Mouse (Mus musculus) ES-Bruce4 (cell line): ENCODE measurements around the gene Prdm16. TPM values are rescaled to one million over a fixed set of nuclear protein-coding genes. Genes with fewer than 3 reads are reported as not detected.

Experiments
- H3K27ac ChIP-seq: 2 replicates; pipeline ENCODE4 v1.5.1; 2012; ENCODE audit warnings: low read length, inconsistent platforms; ENCODE audit not compliant: insufficient read depth
- H3K27me3 ChIP-seq: 2 replicates; pipeline ENCODE4 v1.6.1; 2012; ENCODE audit warnings: mild to moderate bottlenecking, low read length, inconsistent platforms; ENCODE audit not compliant: control insufficient read depth, poor library complexity, insufficient read depth, severe bottlenecking
- H3K36me3 ChIP-seq: 2 replicates; pipeline ENCODE4 v1.6.1; 2012; ENCODE audit warnings: inconsistent platforms, mild to moderate bottlenecking, low read length, moderate library complexity; ENCODE audit not compliant: control insufficient read depth, poor library complexity, insufficient read depth, severe bottlenecking
- H3K4me1 ChIP-seq: one replicate; pipeline ENCODE4 v1.8.1; 2011; ENCODE audit warnings: low read length; ENCODE audit not compliant: control insufficient read depth, insufficient read depth
- H3K4me3 ChIP-seq: 2 replicates; pipeline ENCODE4 v1.5.1; 2011; ENCODE audit warnings: low read depth, mild to moderate bottlenecking, low read length
- H3K9ac ChIP-seq: 2 replicates; pipeline ENCODE4 v1.6.1; 2012; ENCODE audit warnings: low read depth, mild to moderate bottlenecking, inconsistent platforms; ENCODE audit not compliant: poor library complexity, severe bottlenecking
- H3K9me3 ChIP-seq: replicated peaks from 2 replicates; pipeline ENCODE4 v1.6.1; 2012; ENCODE audit warnings: mild to moderate bottlenecking, low read length, inconsistent platforms; ENCODE audit not compliant: control insufficient read depth, poor library complexity, insufficient read depth, severe bottlenecking
- CTCF ChIP-seq: IDR thresholded peaks from one replicate; pipeline ENCODE4 v1.8.1; 2011; ENCODE audit warnings: low read depth, low read length
- EP300 ChIP-seq: IDR thresholded peaks from 2 replicates; pipeline ENCODE4 v1.6.1; 2011; ENCODE audit warnings: low read depth, low read length; ENCODE audit not compliant: insufficient read depth
- POLR2A ChIP-seq: IDR thresholded peaks from one replicate; pipeline ENCODE4 v1.8.1; 2011; ENCODE audit warnings: low read length; ENCODE audit not compliant: insufficient read depth
- polyA plus RNA-seq: library from polyadenylated mRNA; stranded (reverse); fragments of >200 nt; gene quantifications from 2 replicates; pipeline ENCODE4 v1.2.4, GENCODE M21; 2011; ENCODE audit warnings: low read depth; ENCODE audit not compliant: missing spikeins, insufficient read depth, insufficient read length

Prdm16 gene
- polyA plus RNA-seq, 1 experiment = 3.1 TPM

DNA sequence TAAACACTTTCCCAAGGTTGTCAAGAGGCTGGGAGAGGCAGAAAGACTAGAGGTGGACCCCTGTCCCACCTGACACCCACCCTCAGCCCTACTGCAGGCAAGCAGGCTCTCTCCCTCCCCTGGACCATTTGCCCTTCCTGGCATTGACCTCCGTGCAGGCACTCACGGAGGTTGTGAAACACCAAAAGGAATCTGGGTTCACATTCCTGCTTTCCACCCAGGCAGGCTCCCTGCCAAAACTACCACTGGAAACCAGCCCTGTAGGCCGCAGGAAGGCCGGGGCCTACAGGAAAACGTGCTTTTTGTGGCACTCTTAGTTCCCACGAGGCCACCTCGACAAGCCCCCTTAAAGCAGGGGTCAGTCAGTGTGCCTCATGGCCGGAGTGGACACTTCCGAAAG, 109.2 kb downstream of the Prdm16 start:
- Histone ChIP-seq H3K9ac (no peak overlapping the region), H3K9me3 (no peaks in the 10 kb centered on the region), H3K36me3 (no peaks in the 10 kb centered on the region), H3K4me1 (no peaks in the 10 kb centered on the region), H3K27ac (no peak overlapping the region), H3K27me3 (no peaks in the 10 kb centered on the region), H3K4me3 (no peak overlapping the region)
- TF ChIP-seq EP300 (no peak), CTCF (no peak), POLR2A (no peak)

DNA sequence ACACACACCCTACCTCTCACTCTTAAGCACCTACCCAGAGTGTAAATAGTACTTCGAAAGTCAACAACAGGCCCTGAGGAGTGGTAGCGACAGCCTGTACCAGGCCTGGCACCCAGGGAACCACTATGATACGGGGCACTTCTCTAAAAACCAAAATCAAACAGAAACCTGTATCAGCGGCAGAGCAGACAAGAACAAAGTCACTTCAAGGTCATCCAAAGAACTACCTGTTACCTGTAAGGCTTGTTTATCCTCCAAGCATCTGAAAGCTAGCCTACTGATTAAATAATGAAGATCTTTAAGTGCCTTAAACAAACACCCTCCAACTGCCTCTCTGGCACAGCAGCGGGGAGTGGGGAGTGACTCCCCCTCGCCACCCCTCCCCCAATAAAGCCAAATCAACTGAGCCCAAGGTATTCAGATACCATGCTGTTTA, 110.3 kb downstream of the Prdm16 start:
- no peaks in the 10 kb centered on the region for H3K27me3 ChIP-seq
- H3K4me1 ChIP-seq = no peaks in the 10 kb centered on the region
- no peak overlapping the region for H3K9ac ChIP-seq
- no peak overlapping the region for H3K4me3 ChIP-seq
- TF ChIP-seq POLR2A (no peak), CTCF (no peak), EP300 (no peak)
- no peaks in the 10 kb centered on the region for H3K36me3 ChIP-seq
- no peak overlapping the region for H3K27ac ChIP-seq
- H3K9me3 ChIP-seq = no peaks in the 10 kb centered on the region

GRCm38 (mm10) chr4:154523898-154524297, 112.8 kb downstream of the Prdm16 start:
- H3K4me1 ChIP-seq = no peaks in the 10 kb centered on the region
- no peaks in the 10 kb centered on the region for H3K9me3 ChIP-seq
- no peak overlapping the region for H3K27ac ChIP-seq
- H3K4me3 ChIP-seq = no peak overlapping the region
- H3K9ac ChIP-seq = no peak overlapping the region
- H3K36me3 ChIP-seq = no peaks in the 10 kb centered on the region
- no peak for TF ChIP-seq POLR2A
- no peak for TF ChIP-seq EP300
- TF ChIP-seq CTCF = no peak
- H3K27me3 ChIP-seq = no peaks in the 10 kb centered on the region

GRCm38 (mm10) chr4:154521881-154522676, 114.6 kb downstream of the Prdm16 start:
- Histone ChIP-seq H3K27me3 (no peaks in the 10 kb centered on the region), H3K36me3 (no peaks in the 10 kb centered on the region), H3K27ac (no peak overlapping the region), H3K4me3 (no peak overlapping the region), H3K4me1 (no peaks in the 10 kb centered on the region), H3K9ac (no peak overlapping the region), H3K9me3 (no peaks in the 10 kb centered on the region)
- TF ChIP-seq EP300 (no peak), CTCF (no peak), POLR2A (no peak)

DNA sequence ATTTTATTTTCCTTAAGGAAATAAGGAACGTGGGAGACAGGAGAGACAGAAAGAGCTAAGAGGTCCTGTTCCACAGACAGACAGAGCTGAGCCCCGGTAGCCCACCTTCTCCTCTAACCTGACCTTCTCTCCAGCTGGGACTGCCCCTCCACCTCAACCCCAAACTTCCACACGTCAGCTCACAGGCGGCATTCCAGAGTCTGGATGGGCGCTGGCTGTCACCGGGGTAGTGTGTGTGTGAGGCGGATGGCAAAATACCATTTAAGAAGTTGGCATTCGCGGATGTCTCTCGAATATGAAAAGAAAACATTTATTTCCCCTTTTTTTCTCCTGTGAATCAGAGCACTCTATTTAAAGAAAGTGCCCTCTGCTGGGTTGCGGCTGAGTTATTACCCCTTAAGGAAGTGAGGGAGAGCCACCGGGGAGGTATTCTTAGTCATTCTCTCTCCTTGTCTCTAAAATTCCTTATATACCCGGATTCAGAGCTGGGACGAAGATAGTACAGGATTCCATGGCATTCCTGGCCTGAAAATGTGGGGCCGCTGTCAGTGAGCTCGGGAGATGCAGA, 117.1 kb downstream of the Prdm16 start:
- H3K4me3 ChIP-seq = no peak overlapping the region
- H3K36me3 ChIP-seq = no peaks in the 10 kb centered on the region
- H3K9me3 ChIP-seq = no peaks in the 10 kb centered on the region
- H3K9ac ChIP-seq = no peak overlapping the region
- TF ChIP-seq EP300 (no peak), POLR2A (no peak), CTCF (no peak)
- no peaks in the 10 kb centered on the region for H3K4me1 ChIP-seq
- H3K27me3 ChIP-seq = no peaks in the 10 kb centered on the region
- no peak overlapping the region for H3K27ac ChIP-seq

GRCm38 (mm10) chr4:154517991-154518390, 118.7 kb downstream of the Prdm16 start:
- Histone ChIP-seq H3K36me3 (no peaks in the 10 kb centered on the region), H3K9me3 (no peaks in the 10 kb centered on the region), H3K27me3 (no peaks in the 10 kb centered on the region), H3K9ac (no peak overlapping the region), H3K27ac (no peak overlapping the region), H3K4me3 (no peak overlapping the region), H3K4me1 (no peaks in the 10 kb centered on the region)
- no peak for TF ChIP-seq CTCF
- no peak for TF ChIP-seq POLR2A
- TF ChIP-seq EP300 = no peak
